Mouse (Mus musculus): ENCODE measurements at regions not wholly inside any gene's neighbourhood (a gene's known extent, or its start where the extent isn't known, plus 50 kb on each side); places are given as distances from the start of the nearest gene placed in this dataset.

DNA sequence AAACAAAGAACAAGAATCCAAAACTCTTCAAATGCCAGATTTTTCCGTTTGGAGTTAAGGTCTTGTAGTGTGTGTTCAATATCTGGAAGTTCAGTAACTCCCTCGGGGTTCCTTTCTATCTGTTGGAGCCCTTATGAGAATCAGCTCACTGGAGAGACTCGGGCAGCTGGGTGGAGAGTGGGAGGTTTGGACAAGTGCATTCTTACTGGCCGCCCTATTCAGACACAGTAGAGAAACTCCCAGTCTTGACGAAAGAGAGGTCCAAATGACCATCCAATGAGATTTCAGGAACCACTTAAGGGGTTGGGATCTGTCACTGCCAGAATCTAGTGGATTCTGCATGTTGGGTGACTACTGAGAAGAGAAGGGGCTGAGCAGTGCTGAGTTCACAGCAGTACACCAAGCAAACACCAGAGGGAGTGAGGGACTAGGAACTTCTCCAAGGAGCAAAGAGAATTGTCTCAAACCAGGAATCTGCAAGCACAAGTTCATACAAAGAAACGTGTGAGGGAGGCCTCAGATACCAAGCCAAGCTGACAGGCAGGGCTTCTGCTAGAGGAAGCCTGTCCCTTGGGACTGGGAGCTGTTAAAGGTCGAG, 310.0 kb upstream of the Magi2 start:
- CTCF ChIA-PET, result interaction anchor here in 1 of 4 experiments (0.7 kb wide), 1 partner anchor 7 kb away, joined by 3 read pairs; no protein-coding TSS in a partner anchor
- POLR2A ChIA-PET, result no interaction called here

DNA sequence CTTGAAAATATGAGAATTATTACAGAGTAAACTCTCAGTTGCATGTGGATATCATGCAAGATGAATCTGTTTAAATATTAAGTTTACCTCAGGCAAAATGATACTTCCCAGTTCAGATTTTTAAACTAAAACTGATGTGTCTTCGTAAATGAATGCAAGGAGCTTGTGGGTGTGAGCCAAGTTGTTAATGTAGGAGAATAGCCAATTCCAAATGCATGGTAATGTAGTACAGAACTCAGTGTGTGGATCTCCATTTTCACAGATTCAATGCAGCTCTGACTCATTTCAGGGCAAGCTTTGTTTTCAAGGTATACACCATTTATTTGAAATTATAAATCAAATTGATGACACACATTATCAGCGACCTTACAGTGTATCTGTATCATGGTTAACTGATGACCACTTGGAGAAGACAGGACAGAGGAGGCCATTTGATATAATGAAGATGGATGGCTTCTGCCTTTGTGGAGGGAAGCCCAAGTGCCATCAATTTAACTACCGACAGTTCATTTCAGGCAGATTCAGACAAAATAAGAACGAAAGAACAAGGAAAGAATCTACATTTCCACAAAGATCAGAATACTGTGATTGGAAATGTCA, 272.9 kb upstream of the Magi2 start:
- CTCF ChIA-PET, result no interaction called here
- POLR2A ChIA-PET, result no interaction called here

All from embryonic stem cell, embryonic (primary cell).